Mouse (Mus musculus): Measurements from ENCODE around the gene Trim71. TPM values are rescaled to one million over a fixed set of nuclear protein-coding genes. Genes with fewer than 3 reads are reported as not detected.

Trim71 gene
- under 1 TPM; 0.18 to 0.27 TPM for total RNA-seq (2021)
- long read RNA-seq: 0 reads

DNA sequence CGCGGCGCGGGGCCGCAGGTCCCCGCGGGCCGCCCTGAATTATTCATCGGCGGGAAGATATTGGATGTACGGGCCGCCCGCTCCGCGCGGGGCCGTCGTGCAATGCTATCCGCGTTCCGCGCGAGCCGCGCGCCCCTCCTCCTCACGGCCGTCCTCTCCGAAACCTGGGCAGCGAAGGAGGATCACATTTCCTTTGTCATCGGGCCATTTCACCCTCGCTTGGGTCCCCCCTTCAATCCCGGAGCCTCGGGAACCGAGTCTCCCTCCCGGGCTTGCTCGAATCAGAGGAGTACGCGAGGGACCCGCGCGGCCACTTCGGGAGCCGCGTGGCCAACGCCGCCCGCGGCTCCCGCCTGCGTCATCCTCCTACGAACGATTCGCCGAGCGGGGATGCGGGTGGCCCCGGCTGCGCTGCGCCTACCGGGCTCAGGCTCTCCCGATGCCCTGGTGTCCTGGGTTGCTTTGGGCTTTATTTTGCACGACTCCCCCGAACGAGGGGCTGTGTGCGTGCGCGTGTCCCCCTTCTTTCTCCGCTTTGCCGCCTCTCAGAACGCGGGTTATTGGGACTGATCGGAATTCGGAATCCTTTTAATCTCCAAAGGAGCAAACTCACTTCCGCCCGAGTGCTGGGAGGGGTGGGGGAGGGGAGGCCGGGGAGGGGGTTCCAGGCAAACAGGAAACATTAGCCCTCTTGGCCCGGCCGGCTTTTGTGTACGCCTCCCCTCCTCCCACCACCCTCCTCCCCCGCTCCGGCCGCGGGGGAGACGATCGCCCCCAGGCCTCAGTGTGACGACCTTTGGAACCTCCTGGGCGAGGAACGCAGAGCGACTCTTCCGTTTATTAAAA lies at the start of gene Trim71:
Gene Trim71 (minus strand): TSS at position 609 of the 846 bp plus-strand sequence.
- DNase-seq (ENCODE audit: low spot score in 2 of 2): peak; percentile 16 to 36

DNA sequence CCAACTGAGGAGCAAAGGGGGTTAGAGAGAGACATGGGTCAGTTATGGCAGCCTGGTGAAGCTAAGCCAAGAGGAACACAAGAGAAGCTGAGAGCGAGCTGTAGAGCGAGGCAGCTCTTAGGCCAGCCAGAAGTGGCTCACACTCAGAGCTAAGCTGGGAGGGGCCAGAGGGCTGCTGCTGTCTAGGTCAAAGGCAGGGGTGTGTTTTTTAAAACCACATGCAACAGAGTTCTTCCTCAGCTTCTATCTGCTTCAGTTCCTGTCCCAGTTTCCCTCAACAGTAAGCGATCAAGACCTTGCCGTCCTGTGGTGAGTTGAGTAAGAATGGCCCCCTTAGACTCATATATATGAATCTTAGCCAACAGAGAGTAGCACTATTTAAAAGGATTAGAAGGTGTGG lies 48.9 kb upstream of the Trim71 start:
- no peak for DNase-seq (ENCODE audit: low spot score in 2 of 2)

- DNase-seq (ENCODE audit: low spot score in 2 of 2): no peak
Measured at GRCm38 (mm10) chr9:114612566-114612965, 48.4 kb upstream of the Trim71 start.

GRCm38 (mm10) chr9:114610266-114610665 lies 46.1 kb upstream of the Trim71 start:
- DNase-seq (ENCODE audit: low spot score in 2 of 2): no peak

DNA sequence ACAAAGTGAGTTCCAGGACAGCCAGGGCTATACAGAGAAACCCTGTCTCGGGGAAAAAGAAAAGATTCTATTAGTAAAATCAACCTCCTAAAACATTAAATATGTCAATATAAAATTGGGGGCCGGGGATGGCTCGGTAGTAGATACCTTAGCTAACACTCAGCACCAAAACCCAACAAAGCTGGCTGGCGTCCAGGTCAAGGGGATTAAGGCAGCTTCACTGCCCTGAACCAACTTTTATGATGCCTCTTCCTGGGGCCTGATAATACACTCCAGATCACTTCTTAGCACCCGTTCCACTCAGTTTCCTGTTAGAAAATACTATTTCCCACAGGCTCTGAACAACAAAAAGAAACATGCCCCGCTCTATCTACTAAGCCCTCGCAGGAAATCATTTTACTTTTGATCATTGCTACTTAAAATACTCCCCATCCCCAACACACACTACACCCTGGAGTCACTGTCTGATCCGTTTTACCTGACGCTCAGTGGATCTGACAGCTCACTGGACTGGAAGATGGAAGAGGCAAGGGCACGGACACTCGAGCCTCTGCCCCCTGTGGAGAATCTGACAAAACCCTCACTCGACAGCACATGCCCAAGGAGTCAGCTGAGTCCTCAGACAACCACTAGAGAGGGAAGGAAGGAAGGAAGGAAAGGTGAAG lies 39.8 kb upstream of the Trim71 start:
- DNase-seq (ENCODE audit: low spot score in 2 of 2): no peak

- DNase-seq (ENCODE audit: low spot score in 2 of 2): no peak
Measured at GRCm38 (mm10) chr9:114601096-114601495, 36.9 kb upstream of the Trim71 start.

- no peak for DNase-seq (ENCODE audit: low spot score in 2 of 2)
Measured at GRCm38 (mm10) chr9:114585017-114585345, 20.8 kb upstream of the Trim71 start.

DNA sequence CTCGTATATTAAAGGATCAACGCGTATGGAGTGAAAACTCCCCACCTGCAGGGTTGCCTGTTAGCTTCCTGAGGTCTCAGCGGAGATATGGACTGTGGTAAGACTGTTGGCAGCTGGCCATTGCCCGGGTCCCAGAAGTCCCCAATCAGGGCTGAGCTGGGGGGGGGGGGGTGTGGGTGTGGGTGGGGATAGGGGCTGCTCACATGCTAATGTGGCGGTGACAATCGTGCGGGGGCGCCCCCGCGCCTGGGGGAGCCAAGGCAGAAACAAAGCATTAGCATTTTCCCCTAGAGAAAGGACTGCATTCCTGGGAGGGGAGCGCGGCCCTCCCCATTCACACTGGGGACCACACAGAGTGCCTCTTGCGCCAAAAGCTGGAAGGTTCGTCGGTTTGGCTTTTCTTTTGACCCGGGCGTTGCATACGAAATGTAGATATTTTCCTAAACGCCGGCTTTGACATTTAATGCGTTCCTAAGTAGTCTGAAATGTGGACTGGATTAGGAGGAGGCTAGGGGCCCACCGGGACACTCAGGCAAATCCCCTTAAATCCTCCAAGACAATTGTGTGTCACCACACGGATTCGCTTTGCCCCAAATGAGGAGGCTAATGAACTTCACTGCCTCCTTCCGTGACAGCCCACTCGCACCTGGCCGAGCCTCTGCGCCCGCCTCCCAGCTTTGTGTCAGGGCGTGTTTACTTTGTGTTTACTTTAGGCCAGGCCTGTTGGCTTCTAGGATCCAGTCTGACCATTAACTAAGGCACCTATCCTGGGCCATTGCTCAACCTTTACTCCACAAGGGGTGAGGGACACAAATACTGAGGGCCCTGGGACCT lies 20.2 kb upstream of the Trim71 start:
- no peak for DNase-seq (ENCODE audit: low spot score in 2 of 2)

DNA sequence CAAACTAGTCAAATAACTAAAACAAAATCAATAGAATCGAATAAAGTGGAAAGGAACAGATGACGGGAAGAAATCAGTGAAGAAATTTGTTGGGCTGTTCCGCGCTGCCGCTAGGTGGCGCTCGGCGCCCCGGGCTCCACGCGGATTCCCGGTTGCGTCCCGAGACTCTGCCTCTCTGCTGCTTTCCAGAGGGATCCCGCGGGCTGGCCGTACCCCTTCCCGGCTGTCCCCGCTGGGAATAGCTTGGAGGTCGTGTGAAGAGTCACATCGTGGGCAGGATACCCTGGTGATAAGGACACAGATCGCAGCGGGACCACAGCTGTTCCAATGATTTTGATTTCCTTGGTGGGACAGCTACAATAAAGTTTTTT lies 19.6 kb upstream of the Trim71 start:
- peak; percentile 71 to 78 for DNase-seq (ENCODE audit: low spot score in 2 of 2)

GRCm38 (mm10) chr9:114578646-114579045 lies 14.5 kb upstream of the Trim71 start:
- DNase-seq (ENCODE audit: low spot score in 2 of 2): no peak

GRCm38 (mm10) chr9:114576001-114576400 lies 11.8 kb upstream of the Trim71 start:
- DNase-seq (ENCODE audit: low spot score in 2 of 2): no peak

DNA sequence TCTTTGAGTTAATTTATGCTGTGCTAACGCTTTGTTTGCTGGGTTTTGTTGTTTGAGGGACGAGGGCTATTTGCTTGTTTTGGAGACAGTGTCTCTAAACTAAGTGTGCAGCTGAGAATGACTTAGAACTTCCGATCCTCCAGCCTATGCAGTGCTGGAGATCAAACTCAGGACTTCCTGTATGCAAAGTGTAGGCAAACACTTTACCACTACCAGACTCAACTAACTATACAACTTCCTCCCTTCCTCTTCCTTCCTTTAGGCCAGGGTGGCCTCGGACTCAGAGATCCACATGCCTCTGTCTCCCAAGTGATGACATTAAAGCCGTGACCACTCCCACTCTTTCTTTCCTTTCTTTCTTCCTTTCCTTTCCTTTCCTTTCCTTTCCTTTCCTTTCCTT lies 9.4 kb upstream of the Trim71 start:
- no peak for DNase-seq (ENCODE audit: low spot score in 2 of 2)

- DNase-seq (ENCODE audit: low spot score in 2 of 2): no peak
Measured at GRCm38 (mm10) chr9:114568682-114569474, 4.7 kb upstream of the Trim71 start.

- no peak for DNase-seq (ENCODE audit: low spot score in 2 of 2)
Measured at GRCm38 (mm10) chr9:114564667-114565066, 498 bp upstream of the Trim71 start.

- DNase-seq (ENCODE audit: low spot score in 2 of 2): no peak
Measured at GRCm38 (mm10) chr9:114562919-114563751, 1.0 kb downstream of the Trim71 start.

GRCm38 (mm10) chr9:114562031-114562918 lies 1.9 kb downstream of the Trim71 start:
- no peak for DNase-seq (ENCODE audit: low spot score in 2 of 2)

DNA sequence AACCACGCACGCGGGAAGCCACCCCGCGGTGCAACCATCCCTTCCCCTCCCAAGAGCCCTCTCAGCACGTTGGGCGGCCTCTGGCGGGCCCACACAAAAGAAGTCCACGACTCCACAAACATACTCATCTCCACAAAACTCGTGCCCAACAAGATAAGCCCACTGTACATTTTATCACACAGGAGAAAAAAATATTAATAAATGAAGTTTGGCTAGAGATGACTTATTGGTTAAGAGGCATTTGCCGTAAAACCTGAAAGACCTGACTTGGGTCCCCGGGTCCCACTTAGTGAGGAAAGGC lies 2.5 kb downstream of the Trim71 start:
- no peak for DNase-seq (ENCODE audit: low spot score in 2 of 2)

- no peak for DNase-seq (ENCODE audit: low spot score in 2 of 2)
Measured at GRCm38 (mm10) chr9:114560771-114561670, 3.1 kb downstream of the Trim71 start.

All from layer of hippocampus, postnatal 10 days (tissue).